Mouse (Mus musculus): ENCODE data around the gene Fam124b.

GRCm38 (mm10) chr1:80247131-80247530, 28.9 kb upstream of the Fam124b start:
- no peak for TF ChIP-seq CTCF (IDR thresholded peaks at IDR 0.05; ENCODE audit: low read depth, low read length)
- TF ChIP-seq EP300 (IDR thresholded peaks at IDR 0.05; ENCODE audit: insufficient read depth, low read depth, low read length), result no peak
- no peak for TF ChIP-seq POLR2A (IDR thresholded peaks at IDR 0.05; ENCODE audit: insufficient read depth, low read length)
